Mouse (Mus musculus): ENCODE data around the gene Adgrg5. TPM values are rescaled to one million over a fixed set of nuclear protein-coding genes. Genes with fewer than 3 reads are reported as not detected.

The Adgrg5 gene
- polyA plus RNA-seq, 1 experiment, result 0.15 TPM

DNA sequence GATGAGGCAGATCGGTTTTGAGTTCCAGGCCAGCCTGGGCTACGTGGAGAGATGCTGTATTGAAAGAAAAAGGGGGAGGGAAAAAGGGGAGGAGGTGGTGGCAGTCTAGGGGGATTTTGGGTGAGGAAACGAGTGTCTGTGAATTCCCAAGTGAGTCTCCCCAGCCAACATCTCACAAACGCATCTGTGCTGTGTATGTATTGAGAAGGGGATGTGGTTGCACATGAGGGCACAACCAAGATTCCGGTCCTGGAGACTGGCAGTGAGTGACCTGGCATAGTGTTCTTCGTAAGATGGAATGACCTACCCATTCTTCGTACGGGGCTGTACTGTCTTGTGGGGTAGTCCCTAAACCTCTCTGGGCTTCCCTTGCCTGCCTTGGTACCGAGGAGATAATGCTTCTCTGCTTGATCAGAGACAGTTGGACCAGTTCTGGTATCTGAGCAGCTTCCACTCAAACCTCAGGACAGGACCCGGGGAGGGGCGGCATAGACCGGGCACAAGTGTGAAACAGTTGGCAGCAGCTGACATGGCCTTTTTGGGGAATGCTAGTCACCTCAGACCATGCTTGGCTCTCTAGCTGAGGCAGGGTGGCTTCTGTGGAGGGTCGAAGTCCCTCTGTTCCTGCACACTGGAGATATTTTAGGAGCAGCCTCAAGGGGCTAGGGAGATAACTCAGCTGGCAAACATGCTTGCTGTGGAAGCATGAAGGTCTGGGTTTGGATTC lies 55.3 kb downstream of the Adgrg5 start:
- Histone ChIP-seq H3K36me3 (ENCODE audit: control insufficient read depth, insufficient read depth, low read length) (no peaks in the 10 kb centered on the region), H3K4me1 (ENCODE audit: control insufficient read depth, insufficient read depth, low read length) (peaks cover 7% of the 10 kb centered on the region), H3K4me3 (ENCODE audit: control insufficient read depth, low read depth, low read length) (no peak overlapping the region), H3K27me3 (ENCODE audit: control insufficient read depth, insufficient read depth, low read length) (no peaks in the 10 kb centered on the region), H3K27ac (ENCODE audit: control insufficient read depth, insufficient read depth, low read depth, low read length) (no peak overlapping the region)
- no peak for TF ChIP-seq CTCF (IDR thresholded peaks at IDR 0.05; ENCODE audit: control insufficient read depth, insufficient read depth, insufficient replicate concordance, low read depth, low read length)
- TF ChIP-seq POLR2A (IDR thresholded peaks at IDR 0.05; ENCODE audit: control insufficient read depth, low read depth, low read length), result no peak

DNA sequence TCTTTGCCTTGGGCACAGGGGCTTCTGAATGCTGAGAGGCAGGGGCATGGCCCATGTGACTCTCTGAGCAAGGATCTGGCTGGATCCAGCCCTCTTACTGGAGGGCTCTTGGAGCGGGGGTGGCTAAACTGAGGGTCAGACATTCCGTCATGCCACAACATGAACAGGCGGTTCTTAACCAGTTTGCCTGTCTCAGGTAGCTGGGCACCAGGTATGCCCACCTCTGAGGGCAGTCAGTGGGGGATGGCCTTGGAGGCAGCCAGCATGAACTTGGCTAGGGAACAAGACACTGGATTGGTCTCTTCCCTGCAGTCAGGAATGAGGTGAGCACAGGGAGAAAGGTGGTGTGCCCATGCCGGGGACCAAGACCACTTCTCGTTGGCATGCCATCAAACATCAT lies 56.7 kb downstream of the Adgrg5 start:
- no peaks in the 10 kb centered on the region for H3K36me3 ChIP-seq (ENCODE audit: control insufficient read depth, insufficient read depth, low read length)
- no peak overlapping the region for H3K27ac ChIP-seq (ENCODE audit: control insufficient read depth, insufficient read depth, low read depth, low read length)
- no peak overlapping the region for H3K4me3 ChIP-seq (ENCODE audit: control insufficient read depth, low read depth, low read length)
- no peaks in the 10 kb centered on the region for H3K27me3 ChIP-seq (ENCODE audit: control insufficient read depth, insufficient read depth, low read length)
- peaks cover 13% of the 10 kb centered on the region for H3K4me1 ChIP-seq (ENCODE audit: control insufficient read depth, insufficient read depth, low read length)
- TF ChIP-seq POLR2A (IDR thresholded peaks at IDR 0.05; ENCODE audit: control insufficient read depth, low read depth, low read length), result no peak
- no peak for TF ChIP-seq CTCF (IDR thresholded peaks at IDR 0.05; ENCODE audit: control insufficient read depth, insufficient read depth, insufficient replicate concordance, low read depth, low read length)

DNA sequence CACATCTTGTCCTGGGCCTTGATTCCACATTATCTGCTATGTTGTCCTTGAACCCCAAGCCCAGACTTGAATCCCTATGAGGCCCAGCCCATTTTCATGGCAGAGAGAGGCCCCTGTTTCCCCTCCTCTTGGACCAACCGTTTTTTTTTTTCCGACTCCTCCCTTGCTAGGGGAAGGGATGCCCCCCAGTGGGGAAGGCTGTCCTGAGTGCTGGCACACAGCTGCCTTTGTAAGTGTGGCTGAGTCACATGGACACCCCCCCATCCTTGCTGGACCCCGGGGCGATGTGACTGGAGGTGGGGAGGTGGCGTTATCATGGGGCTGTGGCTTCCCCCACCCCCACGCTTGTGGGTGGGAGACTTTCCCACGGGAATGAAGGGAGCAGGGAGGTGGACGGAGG lies 57.5 kb downstream of the Adgrg5 start:
- Histone ChIP-seq H3K36me3 (ENCODE audit: control insufficient read depth, insufficient read depth, low read length) (no peaks in the 10 kb centered on the region), H3K4me1 (ENCODE audit: control insufficient read depth, insufficient read depth, low read length) (peaks cover 13% of the 10 kb centered on the region), H3K27me3 (ENCODE audit: control insufficient read depth, insufficient read depth, low read length) (no peaks in the 10 kb centered on the region), H3K4me3 (ENCODE audit: control insufficient read depth, low read depth, low read length) (no peak overlapping the region), H3K27ac (ENCODE audit: control insufficient read depth, insufficient read depth, low read depth, low read length) (no peak overlapping the region)
- TF ChIP-seq POLR2A (IDR thresholded peaks at IDR 0.05; ENCODE audit: control insufficient read depth, low read depth, low read length) (no peak), CTCF (IDR thresholded peaks at IDR 0.05; ENCODE audit: control insufficient read depth, insufficient read depth, insufficient replicate concordance, low read depth, low read length) (no peak)

DNA sequence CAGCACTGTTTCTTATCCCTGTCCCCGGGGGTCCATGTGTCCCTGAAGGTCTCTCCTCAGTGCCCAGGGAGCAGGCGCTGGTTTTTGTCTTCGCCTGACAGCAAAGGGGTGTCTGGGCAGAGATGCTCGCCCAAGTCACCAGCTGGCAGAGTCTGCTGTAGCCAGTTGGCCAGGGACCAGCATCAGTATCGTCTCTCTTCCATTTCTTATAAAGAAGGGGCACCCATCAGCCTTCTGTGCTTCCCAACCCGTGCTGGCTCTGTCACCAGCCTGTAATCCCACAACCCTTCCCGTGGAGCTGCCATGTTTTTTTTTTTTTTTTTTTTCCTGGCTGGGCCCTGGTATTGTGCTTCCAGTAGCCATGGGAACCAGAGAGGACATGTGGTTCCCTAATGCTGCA lies 58.4 kb downstream of the Adgrg5 start:
- TF ChIP-seq CTCF (IDR thresholded peaks at IDR 0.05; ENCODE audit: control insufficient read depth, insufficient read depth, insufficient replicate concordance, low read depth, low read length) (no peak), POLR2A (IDR thresholded peaks at IDR 0.05; ENCODE audit: control insufficient read depth, low read depth, low read length) (no peak)
- no peak overlapping the region for H3K27ac ChIP-seq (ENCODE audit: control insufficient read depth, insufficient read depth, low read depth, low read length)
- no peaks in the 10 kb centered on the region for H3K27me3 ChIP-seq (ENCODE audit: control insufficient read depth, insufficient read depth, low read length)
- no peak overlapping the region for H3K4me3 ChIP-seq (ENCODE audit: control insufficient read depth, low read depth, low read length)
- H3K36me3 ChIP-seq (ENCODE audit: control insufficient read depth, insufficient read depth, low read length), result no peaks in the 10 kb centered on the region
- peaks cover 13% of the 10 kb centered on the region for H3K4me1 ChIP-seq (ENCODE audit: control insufficient read depth, insufficient read depth, low read length)

DNA sequence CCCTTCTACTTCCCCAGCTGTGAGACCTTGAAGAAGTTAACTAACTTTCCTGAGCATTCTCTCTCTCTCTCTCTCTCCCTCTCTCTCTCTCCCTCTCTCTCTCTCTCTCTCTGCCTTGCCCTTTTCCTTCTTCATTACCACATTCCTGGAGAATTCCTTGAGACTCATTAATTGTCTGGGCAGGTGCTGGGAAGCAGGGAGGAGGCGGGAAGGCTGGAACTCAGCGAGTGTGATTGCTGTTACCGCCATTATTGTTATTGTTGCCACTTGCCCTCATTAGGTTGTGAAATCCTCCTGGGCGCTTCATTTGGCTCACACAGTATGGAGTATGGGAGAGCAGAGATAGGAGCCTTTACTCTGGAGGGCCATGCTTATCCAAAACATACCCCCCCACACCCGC lies 59.7 kb downstream of the Adgrg5 start:
- H3K4me3 ChIP-seq (ENCODE audit: control insufficient read depth, low read depth, low read length), result no peak overlapping the region
- peaks cover 8% of the 10 kb centered on the region for H3K4me1 ChIP-seq (ENCODE audit: control insufficient read depth, insufficient read depth, low read length)

DNA sequence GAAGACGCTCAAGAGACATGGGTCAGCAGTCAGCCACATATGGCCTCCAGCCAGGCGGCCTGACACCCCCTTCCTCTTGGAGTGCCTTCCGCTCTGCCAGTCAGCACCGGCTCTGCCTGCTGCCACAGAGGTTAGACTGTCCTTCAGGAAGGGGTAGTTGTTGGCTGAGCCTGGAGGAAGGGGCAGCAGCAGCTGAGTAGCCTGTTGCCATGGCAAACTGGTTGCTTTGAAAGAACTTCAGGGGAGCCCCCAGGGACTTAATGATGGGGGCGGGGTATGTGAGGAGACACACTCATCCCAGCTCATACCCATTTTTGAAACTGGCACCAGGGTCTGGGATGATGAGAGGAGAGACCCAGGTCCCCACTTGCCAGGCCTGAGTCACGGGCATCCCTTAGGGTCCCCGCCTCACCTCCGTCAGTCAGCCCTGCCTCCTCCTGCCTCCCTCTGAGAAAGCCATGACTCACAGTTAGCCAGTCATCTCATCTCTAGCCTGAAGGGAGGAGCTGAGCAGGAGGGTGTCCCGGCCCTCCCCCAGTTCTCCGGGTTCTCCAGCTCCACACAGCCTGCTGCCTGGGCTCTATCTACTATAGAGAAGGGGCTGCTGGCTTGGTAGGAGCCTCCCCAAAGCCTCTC lies 60.5 kb downstream of the Adgrg5 start:
- no peak for TF ChIP-seq POLR2A (IDR thresholded peaks at IDR 0.05; ENCODE audit: control insufficient read depth, low read depth, low read length)
- TF ChIP-seq CTCF (IDR thresholded peaks at IDR 0.05; ENCODE audit: control insufficient read depth, insufficient read depth, insufficient replicate concordance, low read depth, low read length), result no peak
- H3K4me3 ChIP-seq (ENCODE audit: control insufficient read depth, low read depth, low read length), result peak overlapping the region; percentile 34
- no peaks in the 10 kb centered on the region for H3K36me3 ChIP-seq (ENCODE audit: control insufficient read depth, insufficient read depth, low read length)
- H3K27ac ChIP-seq (ENCODE audit: control insufficient read depth, insufficient read depth, low read depth, low read length), result peak overlapping the region; percentile 54; the same call in 1 of the 2 replicates
- peaks cover 8% of the 10 kb centered on the region for H3K4me1 ChIP-seq (ENCODE audit: control insufficient read depth, insufficient read depth, low read length)
- H3K27me3 ChIP-seq (ENCODE audit: control insufficient read depth, insufficient read depth, low read length), result no peaks in the 10 kb centered on the region

More for the DNA sequence above, 59.7 kb downstream of the Adgrg5 start:
- no peaks in the 10 kb centered on the region for H3K36me3 ChIP-seq (ENCODE audit: control insufficient read depth, insufficient read depth, low read length)
- H3K27ac ChIP-seq (ENCODE audit: control insufficient read depth, insufficient read depth, low read depth, low read length), result no peak overlapping the region
- H3K27me3 ChIP-seq (ENCODE audit: control insufficient read depth, insufficient read depth, low read length), result no peaks in the 10 kb centered on the region
- TF ChIP-seq CTCF (IDR thresholded peaks at IDR 0.05; ENCODE audit: control insufficient read depth, insufficient read depth, insufficient replicate concordance, low read depth, low read length) (no peak), POLR2A (IDR thresholded peaks at IDR 0.05; ENCODE audit: control insufficient read depth, low read depth, low read length) (no peak)

DNA sequence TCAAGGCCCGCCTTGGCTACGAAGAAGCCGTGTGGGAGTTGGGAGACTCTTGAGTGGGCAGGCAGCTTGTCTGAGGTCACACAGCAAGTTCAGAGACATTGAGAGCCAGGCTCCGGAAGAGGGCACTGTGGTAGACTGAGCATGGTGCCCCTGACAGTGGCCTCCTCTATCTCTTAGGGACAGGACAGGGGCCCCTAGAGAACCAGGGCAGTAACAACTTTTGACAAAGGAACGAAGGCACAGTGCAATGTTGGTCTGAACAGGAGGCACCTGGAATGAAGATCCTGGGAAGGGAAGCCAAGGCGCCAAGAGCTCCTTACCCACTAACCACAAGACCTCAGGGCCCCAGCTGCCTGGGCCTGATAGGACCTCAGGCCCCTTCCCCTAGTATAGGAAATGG lies 61.5 kb downstream of the Adgrg5 start:
- Histone ChIP-seq H3K27ac (ENCODE audit: control insufficient read depth, insufficient read depth, low read depth, low read length) (peak overlapping the region; percentile 54; the same call in 1 of the 2 replicates), H3K4me1 (ENCODE audit: control insufficient read depth, insufficient read depth, low read length) (peaks cover 8% of the 10 kb centered on the region), H3K27me3 (ENCODE audit: control insufficient read depth, insufficient read depth, low read length) (no peaks in the 10 kb centered on the region), H3K4me3 (ENCODE audit: control insufficient read depth, low read depth, low read length) (peak overlapping the region; percentile 41), H3K36me3 (ENCODE audit: control insufficient read depth, insufficient read depth, low read length) (no peaks in the 10 kb centered on the region)
- TF ChIP-seq POLR2A (IDR thresholded peaks at IDR 0.05; ENCODE audit: control insufficient read depth, low read depth, low read length) (no peak), CTCF (IDR thresholded peaks at IDR 0.05; ENCODE audit: control insufficient read depth, insufficient read depth, insufficient replicate concordance, low read depth, low read length) (no peak; the same call in 1 of the 2 replicates)
